Mouse (Mus musculus): ENCODE results near the gene Zw10. TPM values are rescaled to one million over a fixed set of nuclear protein-coding genes. Genes with fewer than 3 reads are reported as not detected.

The Zw10 gene
- polyA plus RNA-seq (2017; shearing (Covaris generic)): 53.7 TPM

DNA sequence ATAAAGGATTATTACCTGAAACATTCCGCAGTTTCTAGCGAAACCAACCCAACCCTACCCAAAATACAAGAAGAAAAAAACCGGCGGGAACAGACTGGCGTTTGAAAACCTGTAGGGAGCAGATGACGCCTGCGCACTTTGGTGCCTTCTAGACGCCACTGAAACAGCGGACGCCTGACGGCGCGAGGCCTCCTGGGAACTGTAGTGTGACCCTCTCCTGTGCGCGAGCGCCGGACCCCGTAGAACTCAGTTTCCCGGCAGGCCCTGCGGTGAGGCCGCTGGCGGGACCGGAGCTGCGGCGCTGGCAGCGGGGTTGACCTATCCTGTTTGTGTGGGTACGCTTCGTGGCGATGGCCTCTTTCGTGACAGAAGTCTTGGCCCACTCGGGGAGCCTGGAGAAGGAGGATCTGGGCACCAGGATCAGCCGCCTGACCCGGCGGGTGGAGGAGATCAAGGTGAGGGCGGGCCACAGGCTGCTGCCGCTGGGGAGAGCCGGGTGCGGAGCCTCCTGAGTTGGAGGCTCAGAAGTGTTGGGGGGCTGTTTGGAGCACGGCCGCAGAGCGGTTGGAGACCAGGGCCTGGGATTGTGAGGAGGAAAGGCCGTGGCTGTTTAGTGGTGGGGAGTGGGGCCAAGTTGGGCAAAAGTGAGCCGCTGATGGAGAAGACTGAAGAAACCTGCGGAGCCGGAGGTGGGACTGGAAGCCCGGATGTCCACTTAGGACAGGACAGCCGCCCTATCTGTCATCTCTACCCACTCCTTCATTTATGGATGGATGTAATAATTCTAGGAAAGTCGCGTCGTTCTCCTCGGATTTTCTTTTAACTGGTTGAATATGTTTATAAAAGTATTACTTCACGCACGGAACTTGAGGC lies at the start of gene Zw10:
Zw10 (plus strand) TSS at position 281 of the 873 bp plus-strand sequence.

DNA sequence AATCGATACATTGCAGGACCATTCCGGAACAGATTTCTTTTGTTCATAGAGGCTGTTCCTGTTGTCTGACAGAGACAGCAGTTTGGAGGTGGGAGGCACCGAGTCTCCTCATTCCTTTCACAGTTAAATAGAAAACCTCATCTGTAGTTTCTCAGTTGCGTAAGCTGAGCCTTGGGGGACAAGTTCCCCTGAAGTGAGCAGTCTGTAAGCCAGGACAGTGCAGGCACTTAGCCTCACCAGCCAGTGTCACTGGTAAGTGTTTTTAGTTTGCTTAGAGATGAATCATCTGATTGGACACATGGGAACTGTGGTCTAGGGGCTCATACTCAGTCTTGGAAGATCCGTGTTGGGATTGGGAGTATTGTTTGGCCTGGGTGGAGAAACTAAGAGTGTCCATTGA lies 25.7 kb downstream of the Zw10 start, which contains the start of gene Tmprss5:
Tmprss5 (plus strand) TSS at position 154 of the 400 bp plus-strand sequence.

Other genes with a start within 250 kb of the Zw10 start
- 0.46 TPM for gene Zbtb16, start 219.4 kb upstream of the Zw10 start, polyA plus RNA-seq (2017; shearing (Covaris generic))
- gene Htr3a, start 144.5 kb upstream of the Zw10 start, polyA plus RNA-seq (2017; shearing (Covaris generic)): not detected
- gene Htr3b, start 90.6 kb upstream of the Zw10 start, polyA plus RNA-seq (2017; shearing (Covaris generic)): not detected
- 57.8 TPM for gene Usp28, start 70.2 kb upstream of the Zw10 start, polyA plus RNA-seq (2017; shearing (Covaris generic))
- 0.09 TPM for gene Tmprss5, start 25.6 kb downstream of the Zw10 start, polyA plus RNA-seq (2017; shearing (Covaris generic))
- not detected for gene Gm4894, start 194.9 kb downstream of the Zw10 start, polyA plus RNA-seq (2017; shearing (Covaris generic))

Data from CD4-positive, CD25-positive, alpha-beta regulatory T cell, adult 9 weeks (primary cell).